Mouse (Mus musculus) T-helper 17 cell (primary cell): ENCODE measurements around the gene 2200002J24Rik.

Experiments used
- in situ Hi-C, 2 experiments: fragments of 300-600 bp; cut with MboI, MseI; formaldehyde crosslinking; loops; 1 replicate in 1 of 2; 2 replicates in 1 of 2; pipeline ENCODE4 v1.15.1; 2025; ENCODE audit warnings: high pct_unique_total_duplicates in 2 of 2

2200002J24Rik gene

DNA sequence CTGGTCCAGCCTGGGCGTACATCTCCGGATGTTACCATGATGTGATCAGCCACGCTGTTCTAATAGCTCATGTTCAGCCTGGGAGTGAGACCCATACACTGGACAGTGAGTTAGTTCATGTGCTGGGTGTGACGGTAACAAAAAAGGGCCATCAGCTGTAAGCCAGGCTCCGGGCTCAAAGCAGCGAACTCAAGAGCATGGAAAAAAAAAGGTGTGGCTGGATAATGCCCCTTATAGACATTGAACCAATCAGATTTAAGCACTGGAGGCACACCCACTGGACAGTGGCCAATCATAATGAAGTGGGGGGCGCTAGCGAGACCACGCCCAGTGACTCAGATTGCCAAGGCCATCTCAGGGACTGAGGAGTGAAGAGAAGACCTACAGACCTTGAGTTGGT lies at the start of gene 2200002J24Rik:
2200002J24Rik (plus strand) TSS at position 338 of the 400 bp plus-strand sequence.
- in situ Hi-C loops, result no loop called here

DNA sequence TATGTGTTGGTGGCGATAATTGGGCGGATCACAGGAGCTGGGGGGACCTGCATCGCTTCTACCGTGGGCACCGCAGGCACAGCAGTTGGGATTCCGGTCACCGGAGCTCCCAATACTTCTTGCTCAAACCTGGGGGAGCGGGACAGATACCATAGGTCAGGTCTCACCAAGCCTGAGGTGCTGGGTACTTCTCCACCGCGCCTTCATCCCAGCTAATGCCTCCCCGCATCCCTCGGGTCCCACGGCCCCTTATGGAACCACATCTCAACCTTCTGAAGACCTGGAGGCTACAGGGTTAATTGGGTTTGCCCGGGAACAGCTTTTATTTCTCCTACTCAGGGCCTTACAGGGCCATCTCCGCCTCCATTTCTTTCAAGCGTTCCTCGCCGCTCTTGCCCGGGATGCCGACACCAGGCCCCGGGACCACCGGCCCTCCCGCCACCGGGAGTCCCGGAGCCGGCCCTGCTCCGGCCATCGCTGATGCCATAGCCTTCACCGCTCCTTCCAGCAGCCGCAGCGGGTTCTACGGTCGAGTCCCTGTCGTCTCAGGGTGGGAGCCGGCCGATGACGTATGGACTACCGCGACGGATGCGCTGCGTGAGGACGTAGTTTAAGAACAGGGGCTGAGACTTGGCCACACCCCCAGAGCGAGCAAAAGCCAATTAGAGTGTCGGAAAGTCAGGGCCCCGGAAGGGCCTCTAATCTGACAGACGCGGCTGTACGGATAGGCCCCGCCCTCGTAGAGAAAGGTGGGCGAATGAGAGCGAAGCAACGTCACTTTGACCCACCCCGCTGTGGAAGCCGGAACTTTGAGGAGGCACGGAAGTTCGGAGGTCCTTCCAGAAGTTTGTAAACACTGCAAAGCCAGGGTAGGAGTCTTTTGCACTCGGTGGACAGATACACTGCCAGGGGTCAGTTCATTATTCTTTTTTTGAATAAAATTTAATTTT lies 48.9 kb upstream of the 2200002J24Rik start, which contains the start of gene Rbm42:
Rbm42 (minus strand) TSS at position 727 of the 950 bp plus-strand sequence.
- in situ Hi-C loops, result no loop called here

DNA sequence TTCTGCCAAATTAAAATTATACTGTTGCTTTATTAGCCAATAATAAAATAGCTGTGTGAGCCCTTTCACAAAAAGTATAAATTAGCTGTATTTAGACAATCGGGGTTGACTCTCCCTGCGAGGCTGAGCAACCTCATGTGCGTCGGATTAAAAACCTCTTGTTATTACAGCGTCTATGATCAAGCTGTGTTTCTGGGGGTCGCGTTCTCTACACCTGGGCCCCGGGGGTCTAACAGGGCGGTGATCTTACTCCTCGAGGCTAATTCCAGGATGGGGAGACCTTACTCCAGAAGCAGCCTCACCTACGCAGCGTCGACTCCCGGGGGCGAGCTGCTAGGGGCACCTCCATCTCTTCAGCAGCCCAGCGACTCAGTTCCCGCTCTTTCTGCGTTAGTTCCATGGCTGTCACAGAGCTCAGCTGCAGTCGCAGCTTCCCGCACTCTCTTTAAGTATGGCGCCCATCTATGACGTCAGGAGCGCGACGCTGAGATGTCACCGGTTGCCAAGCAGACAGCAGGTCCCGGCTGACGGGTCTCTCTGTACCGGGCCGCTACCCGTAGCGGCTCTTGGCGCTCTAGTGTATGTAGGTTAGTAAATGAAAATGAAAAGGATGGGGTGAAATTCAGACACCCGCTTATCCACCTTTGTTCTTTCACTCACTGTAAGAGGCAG lies 34.1 kb upstream of the 2200002J24Rik start, which contains the start of gene Haus5:
Haus5 (minus strand) TSS at position 466 of the 672 bp plus-strand sequence.
- in situ Hi-C loops, result no loop called here

DNA sequence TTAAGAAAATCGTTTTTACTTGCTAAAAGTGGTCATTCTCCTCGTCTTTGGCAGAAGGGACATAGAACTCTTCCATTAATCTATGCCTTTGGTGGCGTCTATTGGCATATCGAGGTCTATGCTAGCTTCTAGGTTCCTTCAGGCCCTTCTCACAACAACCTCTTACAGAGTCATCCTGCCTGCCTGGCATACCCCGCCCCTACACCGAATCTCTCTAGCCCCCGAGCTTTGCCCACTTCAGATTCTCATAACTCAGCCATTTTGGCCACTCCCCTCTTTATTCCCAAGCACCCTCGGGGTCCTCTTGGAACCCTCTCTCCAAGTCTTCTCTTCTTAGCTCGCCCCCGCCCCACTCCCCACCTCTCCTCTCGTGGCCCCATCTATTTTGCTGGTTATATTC lies 33.4 kb upstream of the 2200002J24Rik start:
- in situ Hi-C loops, result no loop called here

DNA sequence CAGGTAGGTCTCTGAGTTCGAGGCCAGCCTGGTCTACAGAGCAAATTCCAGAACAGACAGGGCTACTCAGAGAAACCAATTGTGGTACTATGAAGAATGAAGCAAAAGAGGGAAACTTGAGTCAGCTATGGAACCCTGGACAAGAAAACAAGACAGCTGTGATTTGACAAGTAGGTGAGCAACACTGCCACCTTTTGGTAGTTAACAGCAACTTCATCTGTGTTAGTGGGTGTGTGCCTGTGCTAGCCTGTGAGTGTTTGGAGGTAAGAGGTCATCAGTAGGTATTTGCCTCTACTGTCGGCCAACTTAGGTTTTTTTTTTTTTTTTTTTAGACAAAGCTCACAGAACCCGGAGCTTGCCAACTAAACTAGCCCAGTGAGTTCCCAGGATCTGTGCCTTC lies 29.5 kb upstream of the 2200002J24Rik start:
- in situ Hi-C loops, result no loop called here

DNA sequence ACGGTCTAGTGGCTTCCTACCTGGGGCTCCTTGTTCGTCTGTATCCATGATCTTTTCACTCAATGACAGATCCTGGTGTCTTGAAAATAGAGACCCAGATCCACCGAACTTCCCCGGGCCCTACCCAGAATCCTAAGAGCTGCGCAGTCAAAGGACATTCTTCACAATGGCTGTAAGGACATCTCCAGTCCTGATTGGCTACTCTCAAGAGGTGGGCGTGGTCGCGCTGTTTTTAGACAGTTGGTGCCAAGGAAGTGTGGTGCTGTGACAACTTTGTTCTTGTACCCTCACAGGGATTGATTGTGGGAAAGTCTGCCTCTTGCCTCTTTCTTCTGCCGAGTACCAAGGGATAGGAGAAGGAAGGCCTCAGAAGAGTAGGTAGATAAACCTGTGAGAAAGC lies 27.2 kb upstream of the 2200002J24Rik start, which contains the start of gene Pmis2:
Pmis2 (minus strand) TSS at position 126 of the 400 bp plus-strand sequence.
- in situ Hi-C loops, result no loop called here

DNA sequence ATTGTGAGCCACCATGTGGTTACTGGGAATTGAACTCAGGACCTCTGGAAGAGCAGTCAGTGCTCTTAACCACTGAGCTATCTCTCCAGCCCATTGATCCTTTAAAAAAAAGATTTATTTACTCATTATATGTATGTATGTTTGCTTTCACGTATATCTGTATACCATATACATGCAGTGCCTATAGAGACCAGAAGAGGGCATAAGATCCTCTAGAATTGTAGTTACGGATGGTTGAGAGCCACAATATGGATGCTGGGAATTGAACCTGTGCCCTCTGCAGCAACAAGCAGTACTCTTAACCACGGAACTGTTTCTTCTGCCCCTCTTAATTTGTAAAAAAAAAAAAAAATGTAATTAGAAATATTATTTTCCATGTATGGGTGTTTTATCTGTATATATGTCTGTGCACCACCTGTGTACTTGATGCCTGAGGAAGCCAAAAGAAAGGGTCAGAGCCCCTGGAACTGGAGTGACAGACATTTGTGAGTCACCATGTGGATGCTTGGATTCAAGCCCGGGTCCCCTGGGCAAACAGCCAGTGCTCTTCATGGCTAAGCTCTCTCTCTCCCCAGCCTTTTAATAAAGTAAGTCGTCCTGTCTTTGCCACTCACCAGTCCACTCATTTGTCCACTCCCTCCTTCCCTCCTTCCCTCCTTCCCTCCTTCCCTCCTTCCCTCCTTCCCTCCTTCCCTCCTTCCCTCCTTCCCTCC lies 20.3 kb upstream of the 2200002J24Rik start:
- in situ Hi-C loops, result no loop called here

DNA sequence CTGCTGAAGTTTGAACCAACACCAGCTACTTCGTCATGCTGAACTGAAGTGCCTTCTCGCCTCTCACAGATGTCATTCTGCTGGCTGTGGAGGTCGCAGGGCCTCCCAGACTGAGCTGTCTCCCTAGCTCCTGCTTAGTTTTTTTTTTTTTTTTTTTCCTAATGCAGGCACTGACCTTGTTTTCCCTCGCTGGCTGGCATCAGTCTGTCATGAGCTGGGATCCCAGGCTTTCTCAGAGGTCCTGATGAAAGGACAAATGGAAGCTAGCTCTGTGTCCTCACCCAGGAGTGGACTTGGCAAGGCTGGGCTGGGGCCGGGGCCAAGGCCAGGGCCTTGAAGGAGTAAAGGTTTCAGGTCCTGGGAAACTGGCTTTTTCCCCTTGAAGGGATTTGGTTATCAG lies 16.8 kb upstream of the 2200002J24Rik start:
- in situ Hi-C loops, result loop anchor here (10.0 kb wide), 2 partner anchors 173 to 1067 kb away; partner anchors contain the start of gene Ffar3 (in 1 of the 2)

DNA sequence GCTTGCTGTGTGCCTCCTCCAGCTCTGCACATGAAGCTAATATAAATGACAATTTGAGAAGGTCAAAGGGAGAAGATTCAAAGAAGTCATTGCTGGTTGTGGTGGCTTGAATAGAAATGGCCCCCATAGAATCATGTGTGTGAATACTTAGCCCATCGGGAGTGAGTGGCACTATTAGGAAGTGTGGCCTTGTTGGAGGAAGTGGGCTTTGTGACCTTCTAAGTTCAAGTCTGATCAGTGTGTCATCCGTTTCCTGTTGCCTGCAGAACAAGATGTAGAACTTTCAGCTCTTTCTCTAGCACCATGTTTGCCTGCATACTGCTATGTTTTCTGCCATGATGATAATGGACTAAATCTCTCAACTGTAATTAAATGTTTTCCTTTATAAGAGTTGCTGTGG lies 15.3 kb upstream of the 2200002J24Rik start:
- in situ Hi-C loops, result loop anchor here (10.0 kb wide), 2 partner anchors 171 to 1069 kb away; partner anchors contain the start of gene Ffar3 (in 1 of the 2)

DNA sequence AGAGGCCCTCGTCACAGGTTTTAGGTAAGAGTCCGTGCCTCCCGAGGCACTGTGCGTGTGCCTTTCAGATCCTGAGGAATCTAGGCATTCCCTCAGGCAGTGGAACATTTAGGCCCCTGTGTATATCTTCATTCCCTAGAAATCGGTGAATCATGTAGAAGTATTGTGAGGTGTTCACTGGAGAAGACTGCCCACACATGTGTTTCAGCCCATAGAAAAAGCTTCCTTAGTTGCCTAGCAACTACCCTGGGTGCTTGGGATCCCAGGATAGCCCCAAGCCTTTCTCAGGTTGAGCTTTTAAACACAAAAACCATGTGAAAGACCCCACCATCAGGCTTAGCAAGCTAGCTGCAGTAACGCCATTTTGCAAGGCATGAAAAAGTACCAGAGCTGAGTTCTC lies 10.4 kb upstream of the 2200002J24Rik start:
- in situ Hi-C loops, result loop anchor here (10.0 kb wide), 2 partner anchors 166 to 1074 kb away; partner anchors contain the start of gene Ffar3 (in 1 of the 2)

DNA sequence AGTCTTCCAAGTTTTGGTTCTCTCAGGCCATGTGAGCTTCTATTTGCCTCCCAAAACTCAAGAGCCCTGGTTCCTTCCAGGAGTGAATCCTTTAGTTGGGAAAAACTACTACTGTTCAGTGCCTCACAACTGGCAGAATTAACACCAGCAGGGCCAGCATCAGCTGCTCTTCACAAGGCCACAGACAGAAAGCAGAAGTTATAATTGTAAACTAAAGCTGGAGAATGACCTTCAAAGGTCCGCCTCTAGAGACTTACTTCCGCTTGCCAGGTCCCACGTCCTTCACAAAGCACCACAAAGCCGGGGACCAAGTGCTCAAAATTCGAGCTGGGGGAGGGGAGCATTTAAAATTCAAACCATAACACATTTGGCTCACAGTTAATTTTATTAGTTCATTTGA lies 625 bp upstream of the 2200002J24Rik start:
- in situ Hi-C loops, result no loop called here

DNA sequence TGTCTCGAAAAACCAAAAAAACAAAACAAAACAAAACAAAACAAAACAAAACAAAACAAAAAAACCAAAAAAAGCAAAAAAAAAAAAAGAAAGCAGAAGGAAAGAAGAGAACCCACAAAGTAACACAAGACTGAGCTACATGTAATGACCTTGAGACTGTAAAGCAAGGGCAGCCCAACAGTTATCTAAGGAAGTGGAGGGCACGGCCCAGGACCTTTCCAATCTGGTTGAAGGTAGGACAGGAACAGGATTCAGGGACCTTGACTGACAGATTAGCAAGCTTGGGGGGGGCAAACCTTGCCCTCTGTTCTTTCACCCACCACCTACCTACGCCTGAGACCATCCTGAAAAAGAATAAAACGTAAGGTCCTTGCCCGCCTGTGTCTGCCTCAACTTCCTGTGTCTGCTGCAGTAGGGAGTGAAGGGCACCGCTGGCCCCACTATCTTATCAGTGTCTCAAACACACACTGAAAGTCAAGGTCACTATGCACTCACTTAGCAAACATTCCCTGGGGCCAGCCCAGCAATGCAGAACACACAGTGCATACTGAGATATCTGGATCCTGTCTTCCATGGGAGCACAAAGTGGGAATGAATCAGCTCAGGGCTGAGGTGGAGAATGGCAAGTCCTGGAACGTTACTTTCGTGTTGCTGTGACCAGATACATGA lies 7.6 kb downstream of the 2200002J24Rik start:
- in situ Hi-C loops, result loop anchor here in 1 of 2 experiments (25.0 kb wide), 1 partner anchor 1094 kb away; no protein-coding TSS in a partner anchor

DNA sequence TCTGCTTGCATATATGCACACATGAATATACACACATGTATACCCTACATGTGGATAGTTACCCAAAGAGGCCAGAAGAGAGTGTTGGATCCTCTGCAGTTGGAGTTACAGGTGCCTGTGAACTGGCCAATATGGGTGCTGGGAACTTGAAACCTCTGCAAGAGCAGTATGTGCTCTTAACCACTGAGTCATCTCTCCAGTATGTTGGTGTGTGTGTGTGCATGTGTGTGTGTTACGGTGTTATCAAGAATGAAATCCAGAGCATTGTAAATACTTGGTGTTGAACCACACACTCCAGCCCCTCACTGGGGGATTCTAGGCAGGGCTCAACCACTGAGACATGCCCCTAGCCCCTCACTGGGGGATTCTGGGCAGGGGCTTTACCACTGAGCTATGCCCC lies 8.7 kb downstream of the 2200002J24Rik start:
- in situ Hi-C loops, result loop anchor here in 1 of 2 experiments (25.0 kb wide), 1 partner anchor 1095 kb away; no protein-coding TSS in a partner anchor

DNA sequence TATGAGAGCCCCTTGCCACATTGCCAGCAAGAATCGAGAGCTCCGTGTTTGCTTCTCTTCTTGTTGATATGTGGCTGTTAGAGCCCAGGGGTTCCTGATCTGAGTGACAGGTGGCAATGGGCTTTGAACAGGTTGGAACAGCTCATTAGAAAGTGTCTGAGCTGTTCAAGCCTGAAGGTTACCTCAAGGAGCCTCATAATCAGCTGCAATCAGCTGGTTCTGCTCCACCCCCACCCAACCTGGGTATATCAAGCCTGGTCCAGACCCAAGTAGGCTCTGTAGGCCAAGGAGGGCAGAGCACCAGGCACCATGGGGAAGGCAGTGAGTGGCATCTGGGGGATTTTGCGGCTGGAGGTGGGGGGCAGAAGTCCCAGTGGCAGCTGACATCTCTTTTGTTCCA lies 13.2 kb downstream of the 2200002J24Rik start, which contains the start of gene Atp4a:
Atp4a (plus strand) TSS at position 268 of the 400 bp plus-strand sequence.
- in situ Hi-C loops, result loop anchor here in 1 of 2 experiments (25.0 kb wide), 1 partner anchor 1100 kb away; no protein-coding TSS in a partner anchor

DNA sequence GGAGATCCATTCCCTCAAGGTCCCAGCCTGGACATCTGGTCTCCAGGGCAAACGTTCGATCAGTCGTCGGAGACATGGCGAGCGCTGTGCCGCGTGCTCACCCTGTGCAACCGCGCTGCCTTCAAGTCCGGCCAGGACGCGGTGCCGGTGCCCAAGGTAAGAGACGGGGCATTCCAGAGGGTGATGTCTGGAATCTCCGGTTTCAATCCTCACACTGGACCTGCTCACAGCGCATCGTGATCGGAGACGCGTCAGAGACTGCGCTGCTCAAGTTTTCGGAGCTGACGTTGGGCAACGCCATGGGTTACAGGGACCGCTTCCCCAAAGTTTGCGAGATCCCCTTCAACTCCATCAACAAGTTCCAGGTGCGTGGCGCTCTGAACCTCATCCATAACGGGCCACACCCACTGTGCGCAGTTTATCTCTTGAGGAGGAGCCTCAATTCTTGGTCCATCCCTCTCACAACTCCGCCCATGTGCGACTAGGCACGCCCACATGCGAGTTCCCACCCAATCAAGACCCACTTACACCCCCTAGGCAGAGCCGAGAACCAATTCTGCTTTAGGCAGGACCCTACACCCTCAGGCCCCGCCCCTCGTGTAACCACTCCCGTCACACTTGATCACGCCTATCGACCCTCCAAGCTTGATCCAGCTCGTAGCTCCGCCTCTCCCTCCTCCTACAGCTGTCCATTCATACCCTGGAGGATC lies 18.4 kb downstream of the 2200002J24Rik start:
- in situ Hi-C loops, result loop anchor here in 1 of 2 experiments (25.0 kb wide), 1 partner anchor 1105 kb away; no protein-coding TSS in a partner anchor

DNA sequence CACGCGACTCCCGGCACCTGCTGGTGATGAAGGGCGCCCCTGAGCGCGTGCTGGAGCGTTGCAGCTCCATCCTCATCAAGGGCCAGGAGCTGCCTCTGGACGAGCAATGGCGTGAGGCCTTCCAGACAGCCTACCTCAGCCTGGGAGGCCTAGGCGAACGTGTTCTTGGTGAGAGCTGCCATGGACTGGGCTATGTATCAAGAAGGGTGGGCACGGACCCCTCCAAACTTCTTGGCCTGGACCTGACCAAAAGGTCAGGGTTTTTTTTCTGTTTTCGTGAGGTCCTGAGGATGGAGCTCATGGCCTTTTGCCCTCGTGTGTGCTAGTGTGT lies 19.0 kb downstream of the 2200002J24Rik start:
- in situ Hi-C loops, result loop anchor here in 1 of 2 experiments (25.0 kb wide), 1 partner anchor 1105 kb away; no protein-coding TSS in a partner anchor

DNA sequence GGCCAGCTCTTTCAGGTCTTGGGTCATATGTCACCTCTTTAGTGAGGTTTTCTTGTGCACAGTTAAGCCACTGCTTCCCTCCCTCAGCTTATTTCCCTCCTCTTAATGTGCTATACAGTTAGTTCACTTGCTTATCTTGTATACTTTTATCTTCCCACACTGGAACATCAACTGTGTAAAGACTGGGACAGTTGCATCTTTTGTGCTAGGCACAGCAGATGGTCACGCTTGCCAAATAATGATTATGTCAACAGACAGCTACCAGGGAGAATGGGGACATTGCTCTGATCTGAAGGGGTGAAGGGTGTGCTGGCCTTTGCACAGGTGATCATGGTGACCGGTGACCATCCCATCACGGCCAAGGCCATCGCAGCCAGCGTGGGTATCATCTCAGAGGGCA lies 20.9 kb downstream of the 2200002J24Rik start:
- in situ Hi-C loops, result loop anchor here in 1 of 2 experiments (25.0 kb wide), 1 partner anchor 1107 kb away; no protein-coding TSS in a partner anchor

DNA sequence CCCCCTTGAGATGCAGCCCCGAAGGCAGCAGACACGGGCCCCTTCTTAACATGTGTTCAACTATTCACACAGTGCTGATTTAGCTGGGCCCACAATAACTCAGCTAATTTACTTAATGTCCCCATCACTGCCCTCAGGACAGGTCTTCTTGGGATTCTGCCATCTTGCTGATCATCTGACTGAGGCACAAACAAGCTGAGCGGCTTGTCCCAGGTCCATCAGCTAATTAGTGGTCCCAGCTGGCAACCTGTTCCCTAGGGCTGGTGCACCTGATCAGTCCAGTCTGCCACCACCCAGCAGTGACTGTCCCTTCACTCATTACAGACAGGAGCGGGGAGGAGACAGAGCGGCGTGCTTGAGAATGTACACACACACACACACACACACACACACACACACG lies 22.6 kb downstream of the 2200002J24Rik start:
- in situ Hi-C loops, result loop anchor here in 1 of 2 experiments (25.0 kb wide), 1 partner anchor 1109 kb away; no protein-coding TSS in a partner anchor

DNA sequence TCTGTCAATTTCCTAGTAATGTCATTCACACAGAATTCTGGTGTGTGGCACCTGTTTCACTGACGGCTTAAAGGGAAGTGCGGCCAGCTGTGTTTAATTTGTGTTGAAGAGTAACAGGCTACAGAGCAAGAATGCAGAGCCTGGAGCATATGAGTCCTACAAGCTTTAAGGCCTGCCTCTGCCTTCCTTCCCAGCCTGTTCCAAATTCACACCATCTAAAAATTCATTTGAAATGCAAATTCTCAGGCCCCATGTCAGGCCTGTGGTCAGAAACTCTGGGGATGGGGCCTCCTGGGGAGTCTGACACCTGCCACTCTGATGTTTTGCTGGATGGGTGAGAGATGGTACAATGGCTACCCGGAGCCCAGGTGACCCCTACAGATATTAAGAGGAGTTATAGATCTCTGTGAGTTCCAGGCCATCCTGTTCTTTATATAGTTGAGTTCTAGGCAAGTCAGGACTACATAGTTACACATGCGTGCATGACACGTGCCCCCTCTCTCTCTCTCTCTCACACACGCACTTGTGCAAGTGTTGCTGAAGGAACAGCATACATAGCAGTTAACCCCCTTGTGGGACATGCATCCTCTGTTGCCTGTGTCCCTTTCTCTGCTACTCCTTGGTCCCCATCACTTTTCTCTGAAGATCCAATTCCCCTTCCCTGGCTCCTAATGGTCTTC lies 24.7 kb downstream of the 2200002J24Rik start:
- in situ Hi-C loops, result loop anchor here in 1 of 2 experiments (25.0 kb wide), 1 partner anchor 1111 kb away; no protein-coding TSS in a partner anchor
